Mouse (Mus musculus): ENCODE data around the gene Sphk2.

Sphk2 gene

DNA sequence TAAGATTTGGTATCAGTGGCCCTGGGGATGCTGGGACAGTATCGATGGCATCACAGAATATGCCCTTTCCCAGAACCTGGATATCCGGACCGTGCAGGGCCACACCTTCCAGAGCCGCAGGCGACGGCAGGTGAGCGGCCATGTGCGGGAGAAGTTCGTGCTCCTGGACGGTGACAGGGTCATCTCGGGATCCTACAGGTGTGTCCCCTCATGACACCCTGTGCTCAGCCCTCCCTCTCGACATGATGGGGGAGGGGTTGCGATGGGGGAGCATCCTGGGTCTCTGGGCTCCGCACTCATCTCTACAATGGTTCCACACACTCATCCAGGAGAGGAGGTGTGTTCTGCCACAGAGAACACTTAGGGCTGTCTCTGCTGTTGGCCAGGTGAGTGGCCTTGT lies 6.0 kb upstream of the Sphk2 start:
- DNase-seq (ENCODE audit: low spot score in 2 of 2): no peak

- no peak for DNase-seq (ENCODE audit: low spot score in 2 of 2)
Measured at GRCm38 (mm10) chr7:45723301-45723700, 5.5 kb upstream of the Sphk2 start.

GRCm38 (mm10) chr7:45722348-45722713 lies 4.5 kb upstream of the Sphk2 start:
- DNase-seq (ENCODE audit: low spot score in 2 of 2): no peak

DNA sequence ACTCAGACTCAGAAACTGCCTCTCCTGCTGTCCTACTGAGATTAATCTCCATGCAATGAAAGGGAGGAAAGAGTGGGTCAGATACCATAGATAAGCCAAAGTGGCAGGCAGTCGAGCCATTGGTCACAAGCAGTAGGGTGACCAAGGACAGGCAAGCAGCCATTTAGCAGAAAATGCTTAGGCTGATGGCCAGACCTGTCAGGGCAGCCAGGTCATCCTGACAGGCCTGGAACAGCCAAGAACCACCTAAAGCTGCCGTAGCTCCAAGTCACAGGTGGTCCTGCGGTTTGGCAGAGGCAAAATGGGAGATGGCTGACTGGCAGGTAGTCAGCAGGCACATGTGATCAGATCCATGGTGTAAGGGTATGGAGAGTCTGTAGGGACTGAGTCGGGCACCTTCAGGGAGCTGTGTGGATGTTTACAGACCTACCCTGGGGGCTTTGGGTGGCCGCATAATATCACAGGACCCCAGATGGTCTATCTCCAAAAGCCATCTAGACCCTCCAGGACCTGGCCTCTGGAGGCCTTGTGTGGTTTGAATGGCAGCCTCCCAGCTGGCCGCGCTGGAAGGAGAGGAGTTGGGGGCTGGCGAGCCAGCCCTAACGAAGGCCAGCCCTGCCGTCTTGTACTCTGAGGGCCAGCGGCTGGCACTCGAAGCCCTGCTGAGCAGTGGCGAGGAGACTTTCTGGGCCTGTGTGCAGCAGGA lies 4.0 kb upstream of the Sphk2 start:
- DNase-seq (ENCODE audit: low spot score in 2 of 2): no peak

- no peak for DNase-seq (ENCODE audit: low spot score in 2 of 2)
Measured at GRCm38 (mm10) chr7:45721234-45721571, 3.4 kb upstream of the Sphk2 start.

- DNase-seq (ENCODE audit: low spot score in 2 of 2): no peak
Measured at GRCm38 (mm10) chr7:45720413-45721233, 2.8 kb upstream of the Sphk2 start, which contains the start of gene Fam83e. TSS of gene Fam83e (plus strand) at chr7:45721212.

DNA sequence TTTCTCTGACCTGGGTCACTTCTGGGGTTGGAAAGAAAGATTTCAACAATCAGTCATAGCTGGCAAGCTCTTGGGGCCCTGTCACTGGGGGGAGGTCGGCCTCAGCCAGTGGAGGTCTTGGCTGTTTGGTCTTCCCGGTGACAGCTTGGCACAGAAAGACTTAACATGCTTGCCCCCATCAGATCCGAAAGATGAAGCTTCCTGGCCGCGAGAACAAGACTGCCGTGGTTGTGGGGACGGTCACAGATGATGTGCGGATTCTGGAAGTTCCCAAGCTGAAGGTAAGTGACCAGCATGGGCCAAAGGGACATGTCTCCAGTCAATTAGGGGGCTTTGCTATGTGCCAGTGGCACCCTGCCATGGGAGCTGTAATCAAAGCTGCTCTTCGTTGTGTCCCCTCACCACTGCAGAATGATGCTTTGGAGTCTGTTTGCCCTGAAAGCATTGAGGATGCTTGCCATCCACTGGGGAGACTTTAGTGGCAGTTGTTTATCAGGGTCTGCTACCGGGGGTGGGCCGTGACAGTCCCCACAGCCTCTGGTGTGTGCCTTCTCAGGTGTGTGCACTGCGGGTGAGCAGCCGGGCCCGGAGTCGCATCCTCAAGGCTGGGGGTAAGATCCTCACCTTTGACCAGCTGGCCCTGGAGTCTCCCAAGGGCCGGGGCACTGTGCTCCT lies 2.1 kb upstream of the Sphk2 start:
- no peak for DNase-seq (ENCODE audit: low spot score in 2 of 2)

GRCm38 (mm10) chr7:45719180-45719579 lies 1.4 kb upstream of the Sphk2 start:
- DNase-seq (ENCODE audit: low spot score in 2 of 2): no peak

DNA sequence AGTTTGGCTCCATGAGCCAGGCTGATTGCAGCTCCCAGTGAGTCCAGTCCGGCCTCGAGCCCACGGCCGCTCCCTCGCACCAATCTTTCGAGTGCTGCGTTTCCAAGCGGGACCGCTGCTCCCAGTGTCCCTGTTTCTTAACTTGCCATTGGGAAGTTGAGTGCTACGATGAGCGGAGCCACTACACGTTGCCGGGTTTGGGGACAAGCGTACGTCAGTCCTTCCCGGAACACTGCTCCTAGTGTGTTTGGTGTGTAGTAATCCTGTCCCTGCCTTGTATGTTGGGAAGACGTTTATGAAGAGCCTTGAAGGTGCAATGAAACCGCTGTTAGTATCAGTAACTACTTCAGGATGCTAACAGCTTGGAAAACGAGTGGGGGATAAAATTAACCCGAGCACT lies 529 bp upstream of the Sphk2 start:
- no peak for DNase-seq (ENCODE audit: low spot score in 2 of 2)

DNA sequence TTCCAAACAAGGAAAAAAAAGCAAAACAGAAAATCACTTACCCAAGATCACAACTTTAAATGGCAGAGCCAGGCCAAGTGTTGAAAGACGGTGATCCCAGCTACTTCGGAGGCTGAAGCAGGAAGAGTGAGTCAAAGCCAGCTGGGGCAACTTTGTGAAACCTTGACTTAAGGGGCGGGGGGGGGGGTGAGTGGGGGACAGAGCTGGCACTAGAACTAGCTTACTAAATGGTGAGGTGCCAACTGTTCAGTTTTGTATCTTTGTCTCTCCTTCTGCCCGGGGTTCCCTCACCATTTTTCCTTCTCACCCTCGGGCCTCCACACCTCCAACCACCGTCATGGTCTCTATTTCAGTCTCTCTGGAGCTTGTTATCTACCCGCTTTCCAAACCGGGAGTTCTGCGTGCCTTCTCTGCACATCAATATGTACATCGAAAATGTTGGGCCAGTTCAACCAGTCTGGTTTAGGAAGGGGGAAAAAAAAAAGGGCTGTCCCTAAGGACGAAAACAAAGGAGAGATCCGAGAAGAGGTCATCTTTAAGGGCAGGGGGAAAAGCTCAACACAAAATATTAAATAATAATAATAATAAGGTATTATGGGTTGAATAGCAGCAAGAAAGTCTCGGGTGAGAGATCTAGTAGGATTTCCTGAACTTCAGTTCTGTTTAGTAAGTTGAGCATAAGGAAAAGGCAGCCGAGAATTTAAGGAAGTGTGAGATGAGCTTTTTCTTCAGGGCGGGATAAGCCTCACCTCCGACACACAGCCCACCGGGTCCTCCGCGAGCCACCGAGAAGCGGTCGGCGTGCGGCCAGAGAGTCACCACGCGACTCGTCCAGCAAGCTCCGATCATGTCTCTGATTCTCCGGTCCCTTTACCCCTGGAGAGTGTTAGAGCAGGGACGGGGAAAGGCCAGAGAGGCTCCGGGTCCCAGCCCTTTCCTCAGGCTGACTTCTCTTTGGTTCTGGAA lies 567 bp downstream of the Sphk2 start:
- no peak for DNase-seq (ENCODE audit: low spot score in 2 of 2)

- DNase-seq (ENCODE audit: low spot score in 2 of 2): no peak
Measured at GRCm38 (mm10) chr7:45716460-45716857, 1.3 kb downstream of the Sphk2 start.

GRCm38 (mm10) chr7:45715741-45716459 lies 1.9 kb downstream of the Sphk2 start:
- DNase-seq (ENCODE audit: low spot score in 2 of 2): no peak

- DNase-seq (ENCODE audit: low spot score in 2 of 2): peak; percentile 97 to 99
Measured at GRCm38 (mm10) chr7:45715090-45715708, 2.6 kb downstream of the Sphk2 start, which contains the start of gene Rpl18. TSS of gene Rpl18 (plus strand) at chr7:45715457.

DNA sequence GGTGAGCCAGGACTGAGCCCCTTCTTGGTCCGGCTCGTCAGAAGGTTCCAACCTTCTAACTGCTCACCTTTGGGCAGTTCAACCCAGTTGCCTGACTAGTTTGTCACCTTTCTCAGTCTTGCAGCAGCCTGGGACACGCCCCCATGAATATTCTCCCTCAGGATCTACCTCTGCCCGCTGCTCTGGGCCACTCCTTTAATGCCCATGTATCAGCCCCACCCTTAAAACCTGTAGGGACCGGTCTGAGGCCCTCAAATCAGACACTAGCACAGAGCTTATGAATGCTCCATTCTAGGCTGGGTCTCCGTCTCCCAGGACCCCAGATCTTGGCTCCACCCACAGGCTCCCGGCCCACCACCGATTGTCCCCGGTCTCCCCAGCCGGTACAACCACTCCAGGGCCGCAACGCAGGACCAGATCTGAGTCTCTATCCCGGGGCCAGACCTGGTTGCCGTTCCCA lies 3.1 kb downstream of the Sphk2 start:
- no peak for DNase-seq (ENCODE audit: low spot score in 2 of 2)

DNA sequence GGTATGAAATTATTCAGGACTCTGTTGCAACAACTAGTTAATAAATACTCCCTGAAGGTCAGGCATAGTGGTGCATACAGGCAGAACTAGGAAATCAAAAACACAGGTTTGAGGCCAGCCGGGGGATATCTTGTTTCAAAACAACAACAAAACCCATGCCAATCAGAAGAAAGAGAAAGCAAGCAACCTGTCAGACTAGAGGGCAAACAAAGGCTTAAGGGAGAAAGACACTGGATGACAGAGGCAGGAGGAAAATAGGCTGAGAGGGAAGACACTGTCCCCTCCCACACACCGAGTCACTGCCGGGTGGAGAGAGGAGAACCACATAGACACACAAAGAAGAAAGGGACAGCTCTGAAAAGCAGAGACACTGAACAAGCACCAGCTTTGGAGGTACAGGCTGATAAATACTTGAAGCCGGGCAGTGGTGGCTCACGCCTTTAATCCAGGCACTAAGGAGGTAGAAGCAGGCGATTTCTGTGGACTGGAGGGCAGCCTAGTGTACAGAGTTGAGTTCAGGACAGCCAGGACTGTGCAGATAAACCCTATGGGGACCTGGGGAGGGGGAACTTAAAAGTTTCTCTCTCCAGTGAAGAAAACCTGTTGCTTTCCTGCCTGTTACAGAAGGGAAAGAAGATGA lies 3.8 kb downstream of the Sphk2 start:
- DNase-seq (ENCODE audit: low spot score in 2 of 2): no peak

GRCm38 (mm10) chr7:45713396-45713795 lies 4.4 kb downstream of the Sphk2 start:
- DNase-seq (ENCODE audit: low spot score in 2 of 2): no peak

DNA sequence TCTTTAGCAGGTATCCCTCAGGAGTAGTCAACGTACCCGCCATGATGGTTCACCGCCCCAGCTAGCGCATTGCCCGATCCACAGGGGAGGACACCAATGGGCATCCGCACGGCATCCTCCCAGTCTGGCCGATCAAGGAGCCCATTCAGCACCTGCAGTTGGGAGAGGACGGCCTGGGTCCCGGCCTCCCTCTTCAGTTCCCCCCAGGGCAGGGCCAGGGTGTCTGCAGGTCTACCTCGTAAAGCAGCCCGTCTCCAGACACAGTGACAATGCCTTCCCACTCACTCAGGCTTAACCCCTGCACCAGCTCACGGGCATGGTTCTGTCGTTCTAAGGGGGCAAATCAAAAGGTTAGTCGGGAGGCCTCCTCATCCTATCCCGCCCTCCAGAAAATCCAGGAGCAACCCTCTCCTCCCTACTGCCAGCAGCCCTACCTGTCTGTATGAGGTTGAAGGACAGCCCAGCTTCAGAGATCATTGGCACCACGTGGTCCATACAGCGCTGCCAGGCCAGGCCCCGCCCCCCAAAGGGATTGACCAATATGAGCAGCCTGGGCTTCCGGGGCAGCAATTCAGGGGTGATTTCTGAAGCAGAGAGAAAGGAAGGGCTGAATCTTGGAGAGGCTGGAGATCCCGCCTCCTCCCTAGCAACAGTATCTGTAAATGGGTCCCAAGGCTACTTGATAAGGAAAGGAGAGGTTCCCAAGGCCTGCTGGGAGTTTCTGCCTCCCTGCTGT lies 5.6 kb downstream of the Sphk2 start:
- no peak for DNase-seq (ENCODE audit: low spot score in 2 of 2)

- DNase-seq (ENCODE audit: low spot score in 2 of 2): no peak
Measured at GRCm38 (mm10) chr7:45711316-45712021, 6.3 kb downstream of the Sphk2 start.

All from left cerebral cortex, adult 9 months (tissue).